Mouse (Mus musculus) embryonic fibroblast, embryonic 13.5 days (primary cell): ENCODE measurements around the gene Nkd1. TPM values are rescaled to one million over a fixed set of nuclear protein-coding genes. Genes with fewer than 3 reads are reported as not detected.

Experiments
- H3K27ac ChIP-seq: 2 replicates; pipeline ENCODE4 v1.5.1; 2012; ENCODE audit warnings: low read length, control low read depth, inconsistent platforms; ENCODE audit not compliant: insufficient read depth
- H3K4me1 ChIP-seq: 2 replicates; pipeline ENCODE4 v1.6.1; 2011; ENCODE audit warnings: low read length; ENCODE audit not compliant: control insufficient read depth, insufficient read depth
- H3K4me3 ChIP-seq: 2 replicates; pipeline ENCODE4 v1.5.1; 2011; ENCODE audit warnings: mild to moderate bottlenecking, control low read depth, low read length; ENCODE audit not compliant: insufficient read depth
- CTCF ChIP-seq: IDR thresholded peaks from 2 replicates; pipeline ENCODE4 v1.5.1; 2011; ENCODE audit warnings: mild to moderate bottlenecking, control low read depth, low read length, moderate library complexity, borderline replicate concordance; ENCODE audit not compliant: insufficient read depth
- POLR2A ChIP-seq: IDR thresholded peaks from 2 replicates; pipeline ENCODE4 v1.6.1; 2011; ENCODE audit warnings: low read depth, mild to moderate bottlenecking, control low read depth, low read length, moderate library complexity
- polyA plus RNA-seq: library from polyadenylated mRNA; stranded (reverse); fragments of >200 nt; gene quantifications from 2 replicates; pipeline ENCODE4 v1.2.4, GENCODE M21; 2011; ENCODE audit warnings: low read depth; ENCODE audit not compliant: missing spikeins, insufficient read length

Gene Nkd1
- polyA plus RNA-seq: 2.8 and 12.8 TPM in 2 replicates

- Histone ChIP-seq H3K27ac (no peak within 1 kb of the TSS), H3K4me3 (peak within 1 kb of the TSS; percentile 33), H3K4me1 (0 out of 2 replicates have a peak, but pooled peaks cover 2% of the 10 kb centered on the region)
- peak; percentile 67 for TF ChIP-seq POLR2A
- no peak for TF ChIP-seq CTCF
These were observed at the start of gene Nkd1 for GRCm38 (mm10) chr8:88520985-88521527. Gene Nkd1 (plus strand): TSS chr8:88521354.

GRCm38 (mm10) chr8:88481290-88481689, 39.9 kb upstream of the Nkd1 start:
- H3K4me1 ChIP-seq: no peaks in the 10 kb centered on the region
- no peak for TF ChIP-seq CTCF
- TF ChIP-seq POLR2A: no peak
- no peak overlapping the region for H3K4me3 ChIP-seq
- H3K27ac ChIP-seq: no peak overlapping the region

- no peak overlapping the region for H3K4me3 ChIP-seq
- H3K4me1 ChIP-seq: no peaks in the 10 kb centered on the region
- H3K27ac ChIP-seq: no peak overlapping the region
- TF ChIP-seq CTCF: no peak
- TF ChIP-seq POLR2A: no peak
These were observed 32.7 kb upstream of the Nkd1 start for GRCm38 (mm10) chr8:88488391-88488829.

GRCm38 (mm10) chr8:88494076-88494475, 27.1 kb upstream of the Nkd1 start:
- Histone ChIP-seq H3K4me3 (no peak overlapping the region), H3K4me1 (no peaks in the 10 kb centered on the region), H3K27ac (no peak overlapping the region)
- TF ChIP-seq CTCF (no peak), POLR2A (no peak)

GRCm38 (mm10) chr8:88495071-88495805, 25.9 kb upstream of the Nkd1 start:
- no peak for TF ChIP-seq CTCF
- TF ChIP-seq POLR2A: no peak
- no peak overlapping the region for H3K4me3 ChIP-seq
- no peaks in the 10 kb centered on the region for H3K4me1 ChIP-seq
- no peak overlapping the region for H3K27ac ChIP-seq

- Histone ChIP-seq H3K4me1 (no peaks in the 10 kb centered on the region), H3K4me3 (no peak overlapping the region), H3K27ac (no peak overlapping the region)
- no peak for TF ChIP-seq POLR2A
- no peak for TF ChIP-seq CTCF
These were observed 19.0 kb upstream of the Nkd1 start for GRCm38 (mm10) chr8:88502143-88502542.

GRCm38 (mm10) chr8:88506981-88507380, 14.2 kb upstream of the Nkd1 start:
- no peak overlapping the region for H3K27ac ChIP-seq
- TF ChIP-seq CTCF (no peak), POLR2A (no peak)
- H3K4me1 ChIP-seq: no peaks in the 10 kb centered on the region
- H3K4me3 ChIP-seq: no peak overlapping the region

GRCm38 (mm10) chr8:88511061-88511460, 10.1 kb upstream of the Nkd1 start:
- no peak overlapping the region for H3K4me3 ChIP-seq
- no peaks in the 10 kb centered on the region for H3K4me1 ChIP-seq
- no peak overlapping the region for H3K27ac ChIP-seq
- TF ChIP-seq POLR2A (no peak), CTCF (no peak)

GRCm38 (mm10) chr8:88512094-88512794, 8.9 kb upstream of the Nkd1 start:
- Histone ChIP-seq H3K27ac (no peak overlapping the region), H3K4me3 (no peak overlapping the region), H3K4me1 (no peaks in the 10 kb centered on the region)
- no peak for TF ChIP-seq POLR2A

- Histone ChIP-seq H3K4me1 (no peaks in the 10 kb centered on the region), H3K4me3 (no peak overlapping the region), H3K27ac (no peak overlapping the region)
- no peak for TF ChIP-seq POLR2A
- no peak for TF ChIP-seq CTCF
These were observed 3.1 kb upstream of the Nkd1 start for GRCm38 (mm10) chr8:88518047-88518446.
